Mouse (Mus musculus): ENCODE data around the gene Csf2rb. TPM values are rescaled to one million over a fixed set of nuclear protein-coding genes. Genes with fewer than 3 reads are reported as not detected.
"Not testable (repeated sequence)": the region's sequence is repeated elsewhere in the genome, so short reads cannot be mapped to it uniquely, and the experiment has no call there.

Gene Csf2rb
- not detected in 2 replicates for polyA plus RNA-seq (2012; ENCODE audit: insufficient read depth, insufficient read length, low replicate concordance, missing spikeins)

DNA sequence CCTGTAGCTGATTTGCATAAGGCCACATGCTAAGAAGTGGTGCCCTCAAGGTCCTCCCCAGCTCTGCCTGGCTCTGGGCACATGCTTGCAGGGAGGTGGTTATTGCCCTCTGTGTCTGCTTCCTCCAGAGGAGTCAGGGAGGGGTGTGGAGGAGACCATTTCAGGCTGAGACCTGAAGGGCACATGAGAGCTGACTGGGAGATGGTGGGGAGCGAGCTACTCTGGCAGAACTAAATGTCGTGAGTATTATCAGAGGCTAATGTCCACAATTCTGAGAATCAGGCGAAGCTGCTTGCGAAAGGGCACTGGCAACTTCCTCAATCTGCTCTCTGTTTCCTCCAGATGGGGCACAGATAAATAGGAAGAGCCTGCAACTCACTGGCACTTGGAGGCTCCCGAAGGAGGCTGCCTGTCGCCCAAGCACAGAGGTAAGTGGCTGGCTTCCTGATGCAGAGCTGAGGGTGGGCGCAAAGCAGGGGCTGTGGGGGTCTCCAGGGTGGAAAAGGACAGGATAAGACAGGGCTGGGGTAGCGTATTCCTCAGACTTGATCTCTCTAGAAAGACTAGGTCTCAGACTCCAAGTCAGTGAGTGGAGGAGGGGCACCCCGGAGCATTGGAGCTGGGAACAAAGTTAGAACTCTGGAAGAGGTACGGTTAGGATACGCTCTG is at the start of gene Csf2rb:
TSS of gene Csf2rb (plus strand) at position 82 of the 669 bp plus-strand sequence.
- Histone ChIP-seq H3K4me3 (ENCODE audit: insufficient read depth, low read depth, low read length) (no peak within 1 kb of the TSS), H3K4me1 (ENCODE audit: control insufficient read depth, insufficient read depth, low read length) (peaks cover 3% of the 10 kb centered on the region; the same call in 1 of the 2 replicates), H3K27ac (ENCODE audit: insufficient read depth, low read depth, low read length) (no peak within 1 kb of the TSS)
- TF ChIP-seq POLR2A (IDR thresholded peaks at IDR 0.05; ENCODE audit: insufficient read depth, low read depth, low read length) (no peak), CTCF (IDR thresholded peaks at IDR 0.05; ENCODE audit: insufficient read depth, low read depth, low read length) (no peak)
- 87% methylated on average over 11 of the region's 11 CpGs for WGBS

DNA sequence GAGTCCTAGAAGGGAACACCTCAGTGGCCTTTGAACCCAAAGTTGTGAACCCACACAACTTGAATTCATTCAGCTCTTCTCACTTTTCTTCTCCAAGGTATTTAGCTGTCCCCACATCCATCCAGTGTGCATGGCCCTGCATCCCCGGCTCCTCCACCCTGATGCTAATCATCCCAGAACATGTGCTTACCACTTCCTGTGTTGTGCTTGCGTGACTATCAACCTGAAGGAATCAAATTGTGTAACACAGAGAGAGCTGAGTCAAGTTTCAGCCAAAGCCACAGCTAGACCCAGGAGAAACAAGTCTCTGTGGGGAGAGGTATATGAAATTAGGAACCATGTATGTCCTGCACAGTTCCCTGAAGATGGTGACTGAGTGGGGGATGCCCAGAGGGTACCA is 47.2 kb upstream of the Csf2rb start:
- TF ChIP-seq POLR2A (IDR thresholded peaks at IDR 0.05; ENCODE audit: insufficient read depth, low read depth, low read length) (no peak), CTCF (IDR thresholded peaks at IDR 0.05; ENCODE audit: insufficient read depth, low read depth, low read length) (no peak)
- WGBS: 91% methylated on average over 2 of the region's 2 CpGs
- no peak overlapping the region for H3K27ac ChIP-seq (ENCODE audit: insufficient read depth, low read depth, low read length)

DNA sequence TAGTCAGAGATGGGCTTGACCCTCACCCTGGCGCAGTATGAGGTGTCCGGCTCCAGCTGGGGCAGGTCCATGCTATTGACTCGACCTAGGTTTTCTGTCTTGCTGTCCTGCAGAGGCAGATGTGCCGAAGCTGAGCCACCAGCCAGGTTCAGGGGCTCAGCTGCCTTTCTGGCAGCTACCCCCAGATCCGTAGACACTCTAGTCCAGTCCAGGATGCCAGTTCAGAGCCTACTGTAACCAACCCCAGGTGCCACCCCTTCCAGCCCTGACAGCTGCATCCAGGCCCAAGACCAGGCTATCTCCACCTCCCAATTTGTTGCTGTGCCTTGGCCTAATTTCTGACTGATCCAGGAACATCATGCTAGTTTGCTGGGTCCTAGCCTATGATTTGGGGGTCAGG is 37.6 kb upstream of the Csf2rb start:
- H3K27ac ChIP-seq (ENCODE audit: insufficient read depth, low read depth, low read length): no peak overlapping the region
- H3K4me1 ChIP-seq (ENCODE audit: control insufficient read depth, insufficient read depth, low read length): no peaks in the 10 kb centered on the region; the same call in 1 of the 2 replicates
- no peak for TF ChIP-seq CTCF (IDR thresholded peaks at IDR 0.05; ENCODE audit: insufficient read depth, low read depth, low read length)
- no peak for TF ChIP-seq POLR2A (IDR thresholded peaks at IDR 0.05; ENCODE audit: insufficient read depth, low read depth, low read length)
- no peak overlapping the region for H3K4me3 ChIP-seq (ENCODE audit: insufficient read depth, low read depth, low read length)
- 90% methylated on average over 5 of the region's 5 CpGs for WGBS

More for the DNA sequence above, 47.2 kb upstream of the Csf2rb start:
- H3K4me3 ChIP-seq (ENCODE audit: insufficient read depth, low read depth, low read length): no peak overlapping the region
- H3K4me1 ChIP-seq (ENCODE audit: control insufficient read depth, insufficient read depth, low read length): no peaks in the 10 kb centered on the region

DNA sequence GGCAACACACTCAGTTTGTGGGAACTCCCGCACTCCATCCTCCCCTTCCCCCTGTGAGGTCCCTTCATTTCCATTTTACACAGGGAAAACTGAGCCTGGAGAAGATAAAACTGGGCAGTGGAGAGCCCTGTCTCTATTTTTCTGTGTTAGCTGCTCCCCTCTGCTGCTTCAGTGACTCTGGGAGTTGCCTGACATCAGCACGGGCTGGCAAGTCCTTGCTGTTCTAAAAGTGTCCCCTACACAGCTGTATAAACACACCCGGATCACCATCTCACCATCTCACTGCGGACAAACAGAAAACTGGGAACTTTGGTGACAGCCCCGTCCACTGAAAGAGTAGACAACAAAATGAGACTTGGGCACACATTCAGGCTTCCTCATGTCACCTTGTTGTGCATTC is 35.8 kb upstream of the Csf2rb start:
- 78% methylated on average over 5 of the region's 5 CpGs for WGBS
- H3K4me3 ChIP-seq (ENCODE audit: insufficient read depth, low read depth, low read length); H3K27ac ChIP-seq (ENCODE audit: insufficient read depth, low read depth, low read length); H3K4me1 ChIP-seq (ENCODE audit: control insufficient read depth, insufficient read depth, low read length): not testable (repeated sequence)

DNA sequence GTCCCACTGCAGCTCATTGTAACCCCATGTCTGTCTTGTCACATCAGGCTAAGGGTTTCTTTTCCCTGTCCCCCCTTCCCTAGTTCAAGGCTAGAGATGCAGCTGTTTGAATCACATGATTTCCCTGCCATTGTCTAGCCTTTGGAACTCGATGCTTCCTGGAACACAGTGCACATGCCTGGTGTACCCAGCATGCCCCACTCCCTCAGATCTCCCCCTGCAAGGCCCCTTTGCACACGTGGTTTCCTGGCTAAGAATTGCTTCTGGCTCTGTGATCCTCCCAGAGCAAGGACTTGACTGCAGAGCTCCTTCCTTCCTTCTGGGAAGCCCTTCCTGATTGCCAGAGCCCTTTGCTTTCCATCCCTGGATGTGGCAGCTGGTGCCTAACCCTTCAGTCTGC is 32.3 kb upstream of the Csf2rb start:
- H3K27ac ChIP-seq (ENCODE audit: insufficient read depth, low read depth, low read length); H3K4me1 ChIP-seq (ENCODE audit: control insufficient read depth, insufficient read depth, low read length); H3K4me3 ChIP-seq (ENCODE audit: insufficient read depth, low read depth, low read length): not testable (repeated sequence)
- 13% methylated on average over 2 of the region's 2 CpGs for WGBS

DNA sequence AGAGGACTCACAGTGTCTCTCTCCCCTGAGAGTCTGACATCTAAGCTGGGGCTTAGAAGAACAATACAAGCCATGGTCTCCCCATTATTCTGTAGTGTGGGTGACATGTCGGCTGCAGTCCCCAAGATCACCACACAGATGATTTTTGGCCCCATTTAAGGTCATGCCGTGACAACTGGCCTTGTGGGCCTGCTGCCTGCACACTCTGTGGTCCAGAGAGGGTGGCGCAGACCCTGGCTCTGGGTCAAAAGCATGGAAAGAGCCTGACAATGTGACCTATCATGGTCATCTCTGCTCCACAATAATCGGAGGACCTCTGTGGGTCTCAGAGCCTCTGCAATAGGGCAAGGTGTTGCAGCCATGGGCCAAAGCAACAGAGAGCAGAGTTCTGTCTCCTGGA is 31.8 kb upstream of the Csf2rb start:
- Histone ChIP-seq H3K4me1 (ENCODE audit: control insufficient read depth, insufficient read depth, low read length) (no peaks in the 10 kb centered on the region; the same call in 1 of the 2 replicates), H3K27ac (ENCODE audit: insufficient read depth, low read depth, low read length) (no peak overlapping the region), H3K4me3 (ENCODE audit: insufficient read depth, low read depth, low read length) (no peak overlapping the region)
- 83% methylated on average over 4 of the region's 4 CpGs for WGBS
- TF ChIP-seq POLR2A (IDR thresholded peaks at IDR 0.05; ENCODE audit: insufficient read depth, low read depth, low read length): no peak
- no peak for TF ChIP-seq CTCF (IDR thresholded peaks at IDR 0.05; ENCODE audit: insufficient read depth, low read depth, low read length)

DNA sequence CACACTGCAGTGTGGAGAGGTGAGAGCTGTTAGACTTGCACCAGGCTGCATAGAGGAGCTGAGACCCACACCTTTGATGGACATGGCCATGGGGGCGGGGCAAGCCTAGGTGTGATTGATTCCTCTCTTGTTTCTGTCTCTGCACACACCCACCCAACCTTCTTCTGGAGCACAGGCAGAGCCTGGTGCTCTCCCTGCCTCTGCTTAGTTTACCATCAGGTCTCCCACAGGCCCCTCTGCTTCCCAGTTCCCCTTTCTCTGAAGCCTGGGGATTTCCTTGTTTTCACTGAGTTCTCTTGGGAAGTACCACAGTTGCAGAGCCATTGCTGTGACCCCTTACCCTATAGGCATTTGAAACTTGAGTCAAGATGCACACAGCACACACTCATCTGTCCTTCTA is 27.0 kb upstream of the Csf2rb start:
- TF ChIP-seq CTCF (IDR thresholded peaks at IDR 0.05; ENCODE audit: insufficient read depth, low read depth, low read length) (no peak), POLR2A (IDR thresholded peaks at IDR 0.05; ENCODE audit: insufficient read depth, low read depth, low read length) (no peak)
- Histone ChIP-seq H3K27ac (ENCODE audit: insufficient read depth, low read depth, low read length) (no peak overlapping the region), H3K4me3 (ENCODE audit: insufficient read depth, low read depth, low read length) (no peak overlapping the region), H3K4me1 (ENCODE audit: control insufficient read depth, insufficient read depth, low read length) (no peaks in the 10 kb centered on the region)
- 93% methylated on average over 1 of the region's 1 CpGs for WGBS

DNA sequence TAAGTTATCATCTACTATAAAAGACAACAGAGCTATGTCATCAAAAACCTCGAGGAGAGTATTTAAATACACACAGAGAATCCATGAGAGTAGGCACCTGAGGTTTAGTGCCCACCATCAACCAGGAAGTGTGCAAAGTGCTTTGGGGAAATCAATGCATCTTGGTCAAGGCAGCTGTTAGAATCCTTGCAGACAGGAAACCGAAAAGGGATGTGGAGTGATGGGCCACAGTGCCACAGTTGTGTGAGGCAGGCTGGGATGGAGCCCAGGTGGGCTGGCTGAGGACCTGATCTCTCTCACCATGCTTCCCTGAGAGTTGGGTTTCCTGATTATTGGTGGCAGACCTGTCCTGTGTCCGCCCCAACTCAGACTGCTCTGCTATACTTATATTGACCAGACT is 25.9 kb upstream of the Csf2rb start:
- no peak for TF ChIP-seq CTCF (IDR thresholded peaks at IDR 0.05; ENCODE audit: insufficient read depth, low read depth, low read length)
- TF ChIP-seq POLR2A (IDR thresholded peaks at IDR 0.05; ENCODE audit: insufficient read depth, low read depth, low read length): no peak
- H3K4me1 ChIP-seq (ENCODE audit: control insufficient read depth, insufficient read depth, low read length): no peaks in the 10 kb centered on the region
- no peak overlapping the region for H3K27ac ChIP-seq (ENCODE audit: insufficient read depth, low read depth, low read length)
- WGBS: 73% methylated on average over 3 of the region's 3 CpGs
- H3K4me3 ChIP-seq (ENCODE audit: insufficient read depth, low read depth, low read length): no peak overlapping the region

DNA sequence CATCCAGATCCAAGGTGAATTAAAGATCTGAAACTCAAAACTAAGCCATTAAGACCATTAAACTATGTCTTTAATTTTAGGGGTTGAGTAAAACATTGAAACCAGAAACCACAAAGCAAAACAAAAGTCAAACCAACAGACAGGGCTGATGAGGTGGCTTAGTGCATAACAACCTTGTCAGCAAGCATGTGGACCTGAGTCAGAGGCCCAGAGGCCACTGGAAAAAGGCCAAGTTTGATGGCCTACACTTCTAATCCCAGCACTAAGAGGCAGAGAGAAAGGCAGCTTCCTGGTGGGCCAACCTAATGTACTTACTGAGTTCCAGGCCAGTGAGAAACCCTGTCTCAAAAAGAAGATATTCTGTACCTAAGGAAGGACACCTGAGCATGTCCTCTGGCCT is 24.8 kb upstream of the Csf2rb start:
- Histone ChIP-seq H3K4me3 (ENCODE audit: insufficient read depth, low read depth, low read length) (no peak overlapping the region), H3K4me1 (ENCODE audit: control insufficient read depth, insufficient read depth, low read length) (no peaks in the 10 kb centered on the region), H3K27ac (ENCODE audit: insufficient read depth, low read depth, low read length) (no peak overlapping the region)
- no peak for TF ChIP-seq CTCF (IDR thresholded peaks at IDR 0.05; ENCODE audit: insufficient read depth, low read depth, low read length)
- no peak for TF ChIP-seq POLR2A (IDR thresholded peaks at IDR 0.05; ENCODE audit: insufficient read depth, low read depth, low read length)

DNA sequence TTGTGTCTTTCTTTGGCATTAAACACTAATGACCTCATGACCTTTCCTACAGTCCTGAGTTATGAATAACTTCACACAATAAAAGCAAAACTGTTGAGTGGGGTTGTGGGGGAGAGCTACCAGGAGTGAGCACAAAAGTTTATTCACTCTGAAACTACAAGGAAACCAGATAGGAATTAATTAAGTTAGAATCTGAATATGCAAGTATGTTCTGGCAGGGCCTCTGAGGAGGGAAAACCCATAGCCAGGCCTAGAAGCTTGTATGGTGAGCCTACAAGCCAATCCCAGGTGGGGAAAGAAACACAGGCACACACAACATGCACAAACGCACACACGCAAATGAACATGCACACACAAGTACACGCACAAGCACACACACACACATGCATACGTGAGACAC is 22.8 kb upstream of the Csf2rb start:
- 95% methylated on average over 4 of the region's 4 CpGs for WGBS
- no peak for TF ChIP-seq POLR2A (IDR thresholded peaks at IDR 0.05; ENCODE audit: insufficient read depth, low read depth, low read length)
- no peak for TF ChIP-seq CTCF (IDR thresholded peaks at IDR 0.05; ENCODE audit: insufficient read depth, low read depth, low read length)
- no peaks in the 10 kb centered on the region for H3K4me1 ChIP-seq (ENCODE audit: control insufficient read depth, insufficient read depth, low read length)

More for the DNA sequence above, 22.8 kb upstream of the Csf2rb start:
- H3K27ac ChIP-seq (ENCODE audit: insufficient read depth, low read depth, low read length): no peak overlapping the region
- no peak overlapping the region for H3K4me3 ChIP-seq (ENCODE audit: insufficient read depth, low read depth, low read length)
